Mouse (Mus musculus): ENCODE results near the gene Shox2. TPM values are rescaled to one million over a fixed set of nuclear protein-coding genes. Genes with fewer than 3 reads are reported as not detected.

The Shox2 gene
- polyA plus RNA-seq, 1 experiment from 2014 or later = 6.9 TPM

DNA sequence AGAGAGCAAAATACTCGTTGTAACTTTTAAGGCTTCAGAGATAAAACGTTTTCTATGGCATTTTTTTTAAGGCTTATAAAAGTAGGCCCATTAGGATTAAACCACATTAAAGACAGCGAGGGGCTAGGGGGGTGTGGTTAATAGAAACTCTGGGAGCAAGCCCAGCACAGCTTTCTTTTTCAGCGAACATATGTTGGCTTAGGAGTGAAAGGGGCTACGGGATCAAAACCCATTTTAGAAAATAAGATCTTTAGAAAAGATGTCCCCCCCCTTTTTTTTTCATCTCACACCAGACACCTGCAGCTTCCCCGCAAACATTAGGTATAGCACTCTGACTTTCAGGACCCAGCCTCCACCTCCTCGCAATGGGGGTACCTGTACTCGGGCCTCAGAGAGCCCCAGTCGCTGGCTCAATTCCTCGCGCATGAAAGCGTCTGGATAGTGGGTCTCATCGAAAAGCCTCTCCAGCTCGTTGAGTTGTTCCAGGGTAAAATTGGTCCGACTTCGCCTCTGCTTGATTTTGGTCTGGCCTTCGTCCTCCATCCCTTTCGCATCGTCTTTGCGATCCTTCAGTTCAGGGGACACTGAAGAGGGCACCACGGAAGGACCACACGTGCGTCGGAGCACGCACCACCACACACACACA, 3.6 kb downstream of the Shox2 start:
- H3K9me3 ChIP-seq (replicated peaks) = no peaks in the 10 kb centered on the region
- no peak overlapping the region for H3K9ac ChIP-seq
- H3K27ac ChIP-seq = no peak overlapping the region
- no peak for ATAC-seq (replicated peaks; ENCODE audit: insufficient number of reproducible peaks, insufficient read depth, low FRiP score, low read depth)
- peak overlapping the region; percentile 35; the same call in 1 of the 2 replicates for H3K4me3 ChIP-seq
- H3K27me3 ChIP-seq = peaks cover 85% of the 10 kb centered on the region
- H3K4me2 ChIP-seq = no peak overlapping the region
- peaks cover 37% of the 10 kb centered on the region for H3K4me1 ChIP-seq (replicated peaks)
- no peaks in the 10 kb centered on the region for H3K36me3 ChIP-seq
- 7% methylated on average over 25 of the region's 25 CpGs for WGBS

DNA sequence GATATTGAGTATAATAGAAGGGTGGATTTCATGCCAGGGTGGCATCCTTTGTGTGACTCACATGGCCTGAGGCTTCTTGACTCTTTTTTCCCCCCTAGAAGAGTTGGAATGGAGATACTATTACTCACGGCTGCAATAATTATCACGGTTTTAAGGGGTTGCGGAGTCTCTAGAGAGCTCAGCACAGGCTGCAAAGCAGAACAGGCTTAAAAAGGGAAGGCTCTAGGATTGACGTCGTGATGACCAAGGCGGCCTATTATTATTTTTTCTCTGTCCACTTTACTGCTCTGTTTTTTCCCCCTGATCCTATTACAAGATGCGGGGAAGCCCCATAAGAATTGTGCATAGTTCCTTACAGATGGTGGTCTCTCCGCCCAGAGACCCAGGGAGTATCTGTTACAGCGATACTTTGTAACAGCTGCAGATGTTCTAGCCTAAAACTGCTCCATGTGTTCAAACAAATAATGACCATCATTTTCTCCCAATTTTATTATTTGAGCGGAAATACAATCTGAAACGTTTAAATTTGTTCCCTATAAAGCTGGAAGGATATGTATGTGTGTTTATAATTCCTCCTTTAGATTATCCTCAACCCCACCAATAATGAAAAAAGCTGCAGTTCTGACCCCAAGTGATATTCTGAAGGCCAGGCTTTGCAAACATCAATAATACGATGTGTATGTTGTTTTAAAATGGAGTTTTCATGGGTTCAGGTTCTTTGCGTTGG, 4.5 kb downstream of the Shox2 start:
- Histone ChIP-seq H3K9me3 (replicated peaks) (no peaks in the 10 kb centered on the region), H3K4me1 (replicated peaks) (peaks cover 29% of the 10 kb centered on the region), H3K4me2 (no peak overlapping the region), H3K27me3 (peaks cover 84% of the 10 kb centered on the region), H3K4me3 (no peak overlapping the region), H3K27ac (no peak overlapping the region), H3K9ac (no peak overlapping the region), H3K36me3 (no peaks in the 10 kb centered on the region)
- no peak for ATAC-seq (replicated peaks; ENCODE audit: insufficient number of reproducible peaks, insufficient read depth, low FRiP score, low read depth)
- WGBS = 18% methylated on average over 13 of the region's 13 CpGs

DNA sequence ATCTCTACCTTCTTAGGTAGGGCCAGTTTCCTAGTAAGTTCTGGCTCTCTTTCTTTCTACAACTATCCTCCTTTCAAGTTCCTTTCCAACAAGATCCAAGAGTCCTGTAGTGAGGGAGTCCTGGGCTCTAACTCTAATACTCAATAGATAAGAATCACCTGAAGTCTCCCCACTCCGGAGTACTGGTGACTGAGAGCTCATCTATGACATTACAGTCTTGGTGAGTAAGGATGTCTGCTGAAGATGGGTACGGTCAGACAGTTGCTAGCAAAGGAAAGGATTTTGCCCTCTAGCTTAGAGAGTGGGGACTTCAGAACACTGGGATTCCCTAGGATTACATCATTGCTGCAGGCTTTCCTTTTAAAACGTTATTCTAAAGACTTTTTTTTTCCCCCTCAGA, 7.1 kb downstream of the Shox2 start:
- Histone ChIP-seq H3K9ac (no peak overlapping the region), H3K4me1 (replicated peaks) (peaks cover 25% of the 10 kb centered on the region), H3K4me2 (no peak overlapping the region), H3K27me3 (peaks cover 89% of the 10 kb centered on the region), H3K4me3 (no peak overlapping the region), H3K36me3 (no peaks in the 10 kb centered on the region), H3K9me3 (replicated peaks) (no peaks in the 10 kb centered on the region), H3K27ac (no peak overlapping the region)
- WGBS = 23% methylated on average over 3 of the region's 3 CpGs
- ATAC-seq (replicated peaks; ENCODE audit: insufficient number of reproducible peaks, insufficient read depth, low FRiP score, low read depth) = no peak

DNA sequence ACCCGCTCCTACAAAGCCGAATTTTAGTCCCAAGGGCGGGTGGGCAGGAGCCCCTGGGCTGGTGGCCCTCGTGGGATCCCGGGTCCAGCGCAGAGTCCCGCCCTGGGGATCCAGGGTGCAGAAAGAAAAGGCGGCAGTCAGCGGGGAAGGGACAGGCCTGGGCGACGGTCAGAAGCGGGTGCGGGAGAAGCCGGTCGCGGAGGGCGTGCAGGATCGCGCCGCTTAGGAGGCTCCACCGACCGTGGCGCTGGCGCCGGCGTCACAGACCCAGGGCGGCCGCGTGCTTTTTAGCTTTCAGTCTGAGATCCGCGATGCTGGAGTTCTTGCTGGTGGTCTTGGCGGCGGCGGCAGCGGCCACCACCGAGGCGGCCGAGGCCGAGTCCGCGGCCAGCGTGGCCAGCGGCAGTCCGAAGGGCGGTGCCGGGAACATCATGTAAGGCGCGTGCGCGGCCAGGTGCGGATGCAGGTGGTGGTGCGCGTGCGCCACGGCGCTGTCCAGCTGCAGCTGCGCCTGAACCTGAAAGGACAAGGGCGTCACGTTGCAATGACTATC, 8.1 kb downstream of the Shox2 start:
- no peaks in the 10 kb centered on the region for H3K36me3 ChIP-seq
- WGBS = under 1% methylated on average over 59 of the region's 59 CpGs
- peak overlapping the region; percentile 73 for H3K4me2 ChIP-seq
- no peaks in the 10 kb centered on the region for H3K9me3 ChIP-seq (replicated peaks)
- H3K27ac ChIP-seq = no peak overlapping the region
- no peak overlapping the region; the same call in 1 of the 2 replicates for H3K9ac ChIP-seq
- peak overlapping the region; percentile 49 for H3K4me3 ChIP-seq
- peaks cover 82% of the 10 kb centered on the region for H3K27me3 ChIP-seq
- peaks cover 18% of the 10 kb centered on the region for H3K4me1 ChIP-seq (replicated peaks)
- peak; percentile 69; the same call in 1 of the 2 replicates for ATAC-seq (replicated peaks; ENCODE audit: insufficient number of reproducible peaks, insufficient read depth, low FRiP score, low read depth)

DNA sequence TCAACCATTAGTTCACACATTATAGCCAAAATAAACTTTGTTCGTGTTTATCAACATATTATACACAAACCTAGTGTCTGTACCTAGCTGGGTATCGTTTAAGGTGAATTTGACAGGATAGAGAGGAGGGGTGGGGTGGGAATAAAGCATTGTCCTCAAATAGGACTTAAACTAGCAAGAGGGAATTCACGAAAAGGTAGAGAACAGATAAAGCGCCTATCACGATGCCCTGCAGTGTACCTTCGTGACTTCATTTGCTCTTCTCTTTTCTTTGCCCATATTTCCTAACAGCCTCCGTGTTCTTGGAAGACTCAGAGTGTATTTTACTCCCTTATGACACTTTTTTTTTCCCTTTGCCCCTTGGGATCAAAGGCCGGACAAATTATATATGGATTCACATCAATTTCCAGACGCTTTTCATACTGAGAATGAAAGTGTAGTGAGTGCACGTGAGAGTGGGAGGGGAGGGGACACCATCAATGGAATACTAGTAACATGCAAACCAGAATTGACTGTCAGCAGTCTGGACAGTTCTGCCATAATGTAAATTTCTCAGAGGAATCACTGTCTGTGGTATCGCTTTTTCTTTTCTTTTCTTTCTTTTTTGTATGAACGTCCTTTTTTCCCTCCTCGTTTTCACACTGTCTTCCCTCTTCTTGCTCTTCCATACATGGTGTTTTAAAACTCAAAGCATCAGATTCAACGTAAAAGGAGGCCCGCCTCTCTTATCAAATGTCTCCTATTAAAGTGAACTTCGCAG, 9.2 kb downstream of the Shox2 start:
- no peak overlapping the region for H3K4me2 ChIP-seq
- WGBS = 11% methylated on average over 16 of the region's 16 CpGs
- H3K9ac ChIP-seq = no peak overlapping the region
- no peaks in the 10 kb centered on the region for H3K36me3 ChIP-seq
- no peak for ATAC-seq (replicated peaks; ENCODE audit: insufficient number of reproducible peaks, insufficient read depth, low FRiP score, low read depth)
- no peaks in the 10 kb centered on the region for H3K9me3 ChIP-seq (replicated peaks)
- no peak overlapping the region for H3K27ac ChIP-seq
- H3K4me1 ChIP-seq (replicated peaks) = peaks cover 17% of the 10 kb centered on the region
- no peak overlapping the region for H3K4me3 ChIP-seq
- peaks cover 82% of the 10 kb centered on the region for H3K27me3 ChIP-seq

DNA sequence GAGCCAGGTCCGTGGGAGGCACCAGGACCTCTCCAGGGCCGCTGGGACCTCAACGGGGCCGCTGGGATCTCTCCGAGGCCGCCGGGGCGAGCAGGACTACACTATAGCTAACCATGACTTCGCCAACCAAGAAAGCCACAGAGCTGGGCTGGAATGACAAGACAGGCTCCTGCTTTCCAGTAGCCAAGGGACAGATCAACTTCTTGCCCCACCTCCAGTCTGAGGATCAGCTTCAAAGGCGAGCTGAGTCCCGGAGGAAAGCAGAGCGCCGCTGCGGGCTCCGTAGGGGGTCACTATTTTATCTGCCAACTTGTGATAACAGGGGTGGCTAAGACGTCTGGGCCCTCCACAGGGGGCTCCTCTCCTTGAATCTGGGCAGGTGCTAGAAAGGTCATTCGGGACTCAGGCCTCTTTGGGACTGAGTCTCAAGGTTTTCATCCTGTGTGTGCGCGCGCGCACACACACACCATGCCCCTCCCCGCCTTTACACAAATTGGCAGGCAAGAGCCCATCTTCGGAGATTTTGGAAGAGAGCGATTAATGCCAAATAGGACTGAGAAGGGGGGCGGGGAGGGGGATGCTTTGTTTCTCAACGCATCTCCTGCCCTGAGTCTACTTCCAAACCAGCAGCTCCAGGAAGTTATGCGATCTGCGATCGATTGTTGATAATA, 10.8 kb downstream of the Shox2 start:
- no peak overlapping the region for H3K9ac ChIP-seq
- under 1% methylated on average over 29 of the region's 29 CpGs for WGBS
- peak overlapping the region; percentile 14; the same call in 1 of the 2 replicates for H3K4me3 ChIP-seq
- H3K27ac ChIP-seq = no peak overlapping the region
- H3K36me3 ChIP-seq = no peaks in the 10 kb centered on the region
- peaks cover 17% of the 10 kb centered on the region for H3K4me1 ChIP-seq (replicated peaks)
- H3K4me2 ChIP-seq = peak overlapping the region; percentile 41
- H3K27me3 ChIP-seq = peaks cover 79% of the 10 kb centered on the region
- H3K9me3 ChIP-seq (replicated peaks) = no peaks in the 10 kb centered on the region
- ATAC-seq (replicated peaks; ENCODE audit: insufficient number of reproducible peaks, insufficient read depth, low FRiP score, low read depth) = no peak

DNA sequence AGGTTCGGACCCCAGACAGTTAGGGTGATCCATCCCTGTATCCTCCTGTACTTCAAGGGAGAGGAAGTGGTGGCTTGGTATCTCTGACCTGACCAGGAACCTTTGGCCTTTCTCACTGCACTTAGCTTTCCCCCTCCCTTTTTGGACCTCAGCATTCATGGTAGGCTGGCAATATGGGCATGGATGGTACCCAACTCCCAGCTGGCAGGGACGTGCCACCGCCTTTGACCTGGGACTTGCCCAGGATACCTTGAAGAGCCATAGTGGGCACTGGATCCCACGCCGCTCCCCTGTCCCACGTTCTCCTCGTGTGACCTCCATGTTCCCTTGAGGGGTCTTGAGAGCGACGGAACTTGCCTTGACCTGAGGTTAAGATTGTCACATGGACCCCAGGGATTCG, 11.3 kb downstream of the Shox2 start:
- Histone ChIP-seq H3K27ac (no peak overlapping the region), H3K4me2 (no peak overlapping the region; the same call in 1 of the 2 replicates), H3K36me3 (no peaks in the 10 kb centered on the region), H3K27me3 (peaks cover 78% of the 10 kb centered on the region), H3K9me3 (replicated peaks) (no peaks in the 10 kb centered on the region), H3K4me1 (replicated peaks) (peaks cover 17% of the 10 kb centered on the region), H3K4me3 (peak overlapping the region; percentile 14; the same call in 1 of the 2 replicates), H3K9ac (no peak overlapping the region)
- ATAC-seq (replicated peaks; ENCODE audit: insufficient number of reproducible peaks, insufficient read depth, low FRiP score, low read depth) = 0 out of 2 replicates have a peak, but pooled peaks have one; percentile 35
- WGBS = 5% methylated on average over 10 of the region's 10 CpGs

DNA sequence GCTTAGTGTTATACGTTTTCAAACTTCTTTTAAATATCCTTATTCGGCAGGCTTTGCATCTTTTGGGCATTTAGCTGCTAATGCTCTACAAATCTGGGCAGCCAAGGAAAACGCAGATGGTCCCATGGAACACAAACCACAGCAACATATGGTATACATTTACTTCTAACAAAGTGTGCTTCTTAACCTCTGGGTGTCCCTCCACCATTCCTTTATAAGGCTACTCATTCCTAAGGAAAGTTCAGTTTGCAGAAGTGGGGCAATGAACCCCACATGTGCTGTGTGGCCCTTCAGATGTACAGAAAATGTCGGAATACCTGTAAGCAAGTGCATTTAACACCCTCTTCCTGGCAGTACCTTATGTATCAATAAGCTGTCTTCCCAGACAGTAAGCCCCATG, 14.1 kb downstream of the Shox2 start:
- Histone ChIP-seq H3K36me3 (no peaks in the 10 kb centered on the region), H3K27ac (no peak overlapping the region), H3K9ac (no peak overlapping the region), H3K4me1 (replicated peaks) (peaks cover 9% of the 10 kb centered on the region), H3K27me3 (peaks cover 54% of the 10 kb centered on the region), H3K4me2 (no peak overlapping the region), H3K4me3 (no peak overlapping the region), H3K9me3 (replicated peaks) (no peaks in the 10 kb centered on the region)
- no peak for ATAC-seq (replicated peaks; ENCODE audit: insufficient number of reproducible peaks, insufficient read depth, low FRiP score, low read depth)
- WGBS = 62% methylated on average over 4 of the region's 4 CpGs

DNA sequence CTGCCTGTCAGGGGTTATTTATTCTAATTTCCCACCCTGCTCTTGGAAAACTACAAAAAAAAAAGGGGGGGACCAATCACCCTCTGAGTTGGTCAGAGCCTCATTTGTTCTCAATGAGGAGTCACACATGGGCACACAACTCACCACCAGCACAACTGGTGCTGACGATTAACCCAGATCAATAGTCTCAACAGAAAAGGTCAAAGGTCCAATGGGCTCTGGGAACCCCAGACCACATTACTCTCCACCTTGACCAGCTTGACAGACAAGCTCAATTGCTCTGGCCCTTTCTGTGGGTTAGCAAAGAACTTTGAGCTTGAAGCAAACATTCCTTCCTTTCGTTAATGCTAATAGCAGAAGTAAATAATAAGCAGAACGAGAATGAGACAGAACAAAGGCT, 16.7 kb downstream of the Shox2 start:
- no peaks in the 10 kb centered on the region for H3K36me3 ChIP-seq
- WGBS = 63% methylated on average over 3 of the region's 3 CpGs
- no peak overlapping the region for H3K27ac ChIP-seq
- H3K4me1 ChIP-seq (replicated peaks) = no peaks in the 10 kb centered on the region
- H3K4me3 ChIP-seq = no peak overlapping the region
- ATAC-seq (replicated peaks; ENCODE audit: insufficient number of reproducible peaks, insufficient read depth, low FRiP score, low read depth) = no peak
- H3K9ac ChIP-seq = no peak overlapping the region
- no peak overlapping the region for H3K4me2 ChIP-seq
- H3K9me3 ChIP-seq (replicated peaks) = no peaks in the 10 kb centered on the region
- H3K27me3 ChIP-seq = peaks cover 29% of the 10 kb centered on the region

DNA sequence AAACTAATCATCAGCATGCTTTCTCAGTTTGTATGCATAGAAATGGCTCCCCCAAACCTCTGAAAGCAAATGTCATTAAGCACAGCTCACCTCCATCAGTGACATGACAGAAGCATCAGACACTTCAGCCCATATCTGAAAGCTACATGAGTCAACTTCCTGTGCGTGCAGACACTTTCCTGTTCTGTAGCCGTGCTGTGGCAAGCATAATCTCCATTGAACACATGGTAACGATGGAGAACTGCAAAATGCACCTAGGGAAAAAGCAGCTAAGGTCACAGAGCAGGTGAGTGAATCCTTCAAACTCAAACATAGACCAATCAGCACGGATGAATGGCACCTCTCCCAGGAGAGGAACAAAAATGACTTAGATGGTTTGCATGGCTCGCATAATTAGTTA, 21.6 kb downstream of the Shox2 start:
- Histone ChIP-seq H3K9ac (no peak overlapping the region), H3K9me3 (replicated peaks) (no peaks in the 10 kb centered on the region), H3K27ac (no peak overlapping the region), H3K4me2 (no peak overlapping the region), H3K27me3 (no peaks in the 10 kb centered on the region; the same call in 1 of the 2 replicates), H3K36me3 (no peaks in the 10 kb centered on the region), H3K4me1 (replicated peaks) (no peaks in the 10 kb centered on the region), H3K4me3 (no peak overlapping the region)
- WGBS = 51% methylated on average over 5 of the region's 5 CpGs
- ATAC-seq (replicated peaks; ENCODE audit: insufficient number of reproducible peaks, insufficient read depth, low FRiP score, low read depth) = no peak

DNA sequence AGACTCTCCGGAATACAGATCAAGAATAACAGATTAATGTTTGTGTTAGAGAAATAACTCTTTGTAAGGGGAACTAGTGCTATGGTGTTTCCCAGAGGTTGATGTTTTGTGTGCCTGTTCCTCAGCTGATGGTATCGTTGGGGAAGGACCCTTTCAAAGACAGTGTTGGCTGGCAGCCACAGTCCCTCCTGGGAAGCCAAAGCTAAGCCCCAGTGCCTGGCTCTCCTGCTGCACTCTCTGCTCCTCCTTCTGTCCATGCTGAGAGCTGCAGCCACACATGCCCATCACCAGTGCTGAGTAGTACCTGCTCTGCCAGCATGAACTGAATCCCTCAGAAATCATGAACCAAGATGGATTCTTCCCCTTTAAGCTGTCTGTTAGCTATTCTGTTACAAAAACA, 26.4 kb downstream of the Shox2 start:
- no peaks in the 10 kb centered on the region for H3K36me3 ChIP-seq
- H3K9ac ChIP-seq = no peak overlapping the region
- no peak overlapping the region for H3K27ac ChIP-seq
- H3K27me3 ChIP-seq = no peaks in the 10 kb centered on the region
- no peak overlapping the region for H3K4me3 ChIP-seq
- WGBS = 44% methylated on average over 2 of the region's 2 CpGs
- H3K9me3 ChIP-seq (replicated peaks) = no peaks in the 10 kb centered on the region
- no peaks in the 10 kb centered on the region for H3K4me1 ChIP-seq (replicated peaks)
- ATAC-seq (replicated peaks; ENCODE audit: insufficient number of reproducible peaks, insufficient read depth, low FRiP score, low read depth) = no peak
- H3K4me2 ChIP-seq = no peak overlapping the region
